Mouse (Mus musculus): ENCODE data around the gene Chpt1.
"Not testable (repeated sequence)": the region's sequence is repeated elsewhere in the genome, so short reads cannot be mapped to it uniquely, and the experiment has no call there.

Chpt1 gene

DNA sequence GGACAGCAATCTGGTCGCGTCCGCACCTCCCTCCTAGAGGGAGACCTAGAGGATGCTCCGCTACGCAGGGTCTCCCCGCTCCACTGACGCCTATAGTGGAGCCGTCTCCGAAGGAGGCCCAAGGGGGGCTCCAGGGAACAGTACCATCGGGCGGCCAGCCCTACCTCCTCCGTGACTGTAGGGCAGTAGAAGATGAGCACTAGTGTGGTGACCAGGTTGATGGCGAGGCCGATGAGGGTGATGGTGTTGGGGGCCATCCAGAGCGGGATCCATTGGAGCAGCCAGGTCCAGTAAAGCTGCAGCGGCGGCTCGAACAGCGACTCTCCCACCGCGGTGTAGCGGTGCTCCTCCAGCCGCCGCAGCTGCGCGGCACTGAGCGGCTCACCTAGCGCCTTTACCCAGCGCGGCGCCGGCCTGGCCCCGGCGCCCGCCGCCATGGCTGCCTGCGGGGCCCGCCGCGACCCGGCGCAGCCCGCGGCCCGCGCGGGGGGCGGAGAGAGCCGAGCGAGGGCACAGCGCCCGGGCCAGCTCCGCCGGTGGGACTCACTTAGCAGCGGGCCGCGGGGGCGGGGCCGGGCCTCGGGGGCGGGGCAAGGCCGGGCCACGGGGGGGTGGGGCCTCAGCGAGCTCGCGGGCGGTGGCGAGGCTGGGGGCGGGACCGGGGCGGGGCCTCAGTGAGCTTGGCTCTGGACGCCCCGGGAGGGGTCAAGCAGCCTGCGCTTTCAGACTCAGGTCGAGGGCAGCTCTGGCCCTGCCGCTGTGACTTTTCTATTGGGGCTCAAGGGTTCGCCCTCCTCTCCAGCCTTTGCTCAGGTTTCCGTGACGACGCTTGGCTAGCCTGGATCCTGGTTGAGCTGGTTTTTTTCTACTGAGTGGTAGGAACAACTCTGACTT lies at the start of gene Chpt1:
Gene Chpt1 (minus strand): TSS at position 653 of the 894 bp plus-strand sequence.
- no peak for TF ChIP-seq POU5F1 (IDR thresholded peaks at IDR 0.05; ENCODE audit: borderline replicate concordance, low read length)
- TF ChIP-seq NANOG (IDR thresholded peaks at IDR 0.05; ENCODE audit: borderline replicate concordance, low read length), result no peak
- TF ChIP-seq CTCF (conservative IDR thresholded peaks at IDR 0.05; ENCODE audit: low read length), result no peak
- H3K36me3 ChIP-seq (ENCODE audit: insufficient read depth, low read length), result no peaks in the 10 kb centered on the region
- peaks cover 11% of the 10 kb centered on the region for H3K27me3 ChIP-seq (ENCODE audit: insufficient read depth, low read length)
- H3K9me3 ChIP-seq (ENCODE audit: low read length), result no peaks in the 10 kb centered on the region
- H3K4me1 ChIP-seq (replicated peaks; ENCODE audit: low read depth, low read length), result peaks cover 35% of the 10 kb centered on the region
- H3K4me3 ChIP-seq (replicated peaks; ENCODE audit: low read length), result peak within 1 kb of the TSS; percentile 91

- Histone ChIP-seq H3K4me1 (replicated peaks; ENCODE audit: low read depth, low read length) (peaks cover 21% of the 10 kb centered on the region), H3K27me3 (ENCODE audit: insufficient read depth, low read length) (no peaks in the 10 kb centered on the region), H3K36me3 (ENCODE audit: insufficient read depth, low read length) (no peaks in the 10 kb centered on the region), H3K4me3 (replicated peaks; ENCODE audit: low read length) (no peak overlapping the region), H3K9me3 (ENCODE audit: low read length) (no peaks in the 10 kb centered on the region)
- TF ChIP-seq POU5F1 (IDR thresholded peaks at IDR 0.05; ENCODE audit: borderline replicate concordance, low read length) (no peak), CTCF (conservative IDR thresholded peaks at IDR 0.05; ENCODE audit: low read length) (peak; percentile 59), NANOG (IDR thresholded peaks at IDR 0.05; ENCODE audit: borderline replicate concordance, low read length) (no peak)
Measured at GRCm38 (mm10) chr10:88552738-88553137, 48.9 kb upstream of the Chpt1 start.

DNA sequence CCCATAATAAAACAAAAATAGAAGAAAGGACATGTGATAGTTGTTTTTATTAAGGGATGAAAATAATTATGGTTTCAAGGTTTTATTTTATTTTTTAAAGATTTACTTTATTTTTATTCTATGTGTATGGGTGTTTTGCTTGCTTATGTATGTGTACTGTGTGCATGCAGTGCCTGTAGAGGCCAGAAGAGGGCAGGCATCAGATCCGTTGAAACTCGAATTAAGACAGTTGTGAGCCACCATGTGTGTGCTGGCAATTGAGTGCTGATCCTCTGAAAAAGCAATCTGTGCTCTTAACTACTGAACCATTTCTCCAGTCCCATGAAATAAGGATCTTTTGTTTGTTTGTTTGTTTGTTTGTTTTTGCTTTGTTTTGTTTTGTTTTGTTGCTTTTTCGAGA lies 46.4 kb upstream of the Chpt1 start:
- Histone ChIP-seq H3K36me3 (ENCODE audit: insufficient read depth, low read length) (no peaks in the 10 kb centered on the region), H3K4me1 (replicated peaks; ENCODE audit: low read depth, low read length) (peaks cover 40% of the 10 kb centered on the region), H3K4me3 (replicated peaks; ENCODE audit: low read length) (no peak overlapping the region), H3K27me3 (ENCODE audit: insufficient read depth, low read length) (no peaks in the 10 kb centered on the region), H3K9me3 (ENCODE audit: low read length) (peaks cover 2% of the 10 kb centered on the region; the same call in 1 of the 2 replicates)
- TF ChIP-seq POU5F1 (IDR thresholded peaks at IDR 0.05; ENCODE audit: borderline replicate concordance, low read length), result no peak
- TF ChIP-seq NANOG (IDR thresholded peaks at IDR 0.05; ENCODE audit: borderline replicate concordance, low read length), result no peak
- peak; percentile 85 for TF ChIP-seq CTCF (conservative IDR thresholded peaks at IDR 0.05; ENCODE audit: low read length)

DNA sequence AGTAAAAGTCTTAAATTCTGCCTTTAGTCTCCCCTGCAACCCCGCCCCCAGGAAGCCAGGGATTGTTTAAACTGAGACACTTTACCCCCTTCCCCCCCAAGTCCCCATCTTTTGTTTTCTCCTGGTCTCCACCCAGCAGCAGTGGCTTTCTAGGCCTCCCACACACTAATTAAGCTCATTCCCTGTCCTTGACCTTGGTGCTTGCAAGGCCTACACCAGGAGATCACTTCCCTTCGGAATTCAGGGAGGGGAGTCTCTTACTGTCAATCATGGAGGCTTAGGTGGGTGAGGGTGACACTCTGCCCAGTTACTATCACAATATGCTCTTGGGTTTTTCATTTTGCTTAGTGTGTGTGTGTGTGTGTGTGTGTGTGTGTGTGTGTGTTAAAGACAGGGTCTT lies 43.8 kb upstream of the Chpt1 start:
- TF ChIP-seq CTCF (conservative IDR thresholded peaks at IDR 0.05; ENCODE audit: low read length), result no peak
- TF ChIP-seq NANOG (IDR thresholded peaks at IDR 0.05; ENCODE audit: borderline replicate concordance, low read length), result peak; percentile 67; the same call in 1 of the 2 replicates
- H3K36me3 ChIP-seq (ENCODE audit: insufficient read depth, low read length), result no peaks in the 10 kb centered on the region
- no peak overlapping the region for H3K4me3 ChIP-seq (replicated peaks; ENCODE audit: low read length)
- H3K4me1 ChIP-seq (replicated peaks; ENCODE audit: low read depth, low read length), result peaks cover 40% of the 10 kb centered on the region
- no peaks in the 10 kb centered on the region for H3K27me3 ChIP-seq (ENCODE audit: insufficient read depth, low read length)
- H3K9me3 ChIP-seq (ENCODE audit: low read length), result peaks cover 17% of the 10 kb centered on the region

DNA sequence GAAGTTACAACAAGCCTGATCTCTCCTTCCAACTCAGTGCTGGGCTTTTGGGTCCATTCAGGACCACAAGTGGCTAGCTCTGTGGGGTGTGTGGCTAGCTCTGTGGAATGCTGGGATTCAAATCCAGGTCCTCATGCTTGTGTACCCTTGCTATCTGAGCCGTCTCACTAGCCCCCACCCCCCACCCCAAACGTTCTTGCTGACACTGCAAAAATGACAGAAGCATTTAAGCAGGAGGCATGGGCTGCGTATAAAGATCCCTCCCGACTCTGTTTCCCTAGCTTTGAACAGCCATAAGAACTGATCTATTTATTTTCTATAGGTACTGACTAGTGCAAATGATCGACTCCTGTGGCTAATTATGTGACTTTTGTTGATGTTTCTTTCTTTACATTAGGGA lies 26.8 kb upstream of the Chpt1 start:
- no peaks in the 10 kb centered on the region for H3K4me1 ChIP-seq (replicated peaks; ENCODE audit: low read depth, low read length)
- H3K27me3 ChIP-seq (ENCODE audit: insufficient read depth, low read length), result no peaks in the 10 kb centered on the region
- no peaks in the 10 kb centered on the region for H3K9me3 ChIP-seq (ENCODE audit: low read length)
- no peak overlapping the region for H3K4me3 ChIP-seq (replicated peaks; ENCODE audit: low read length)
- no peaks in the 10 kb centered on the region for H3K36me3 ChIP-seq (ENCODE audit: insufficient read depth, low read length)
- TF ChIP-seq CTCF (conservative IDR thresholded peaks at IDR 0.05; ENCODE audit: low read length), result no peak
- TF ChIP-seq POU5F1 (IDR thresholded peaks at IDR 0.05; ENCODE audit: borderline replicate concordance, low read length), result no peak

- no peaks in the 10 kb centered on the region for H3K36me3 ChIP-seq (ENCODE audit: insufficient read depth, low read length)
- H3K27me3 ChIP-seq (ENCODE audit: insufficient read depth, low read length), result no peaks in the 10 kb centered on the region
- TF ChIP-seq POU5F1 (IDR thresholded peaks at IDR 0.05; ENCODE audit: borderline replicate concordance, low read length), result no peak
- no peak for TF ChIP-seq NANOG (IDR thresholded peaks at IDR 0.05; ENCODE audit: borderline replicate concordance, low read length)
- no peak for TF ChIP-seq CTCF (conservative IDR thresholded peaks at IDR 0.05; ENCODE audit: low read length)
- H3K4me1 ChIP-seq (replicated peaks; ENCODE audit: low read depth, low read length), result 0 out of 2 replicates have a peak, but pooled peaks cover 4% of the 10 kb centered on the region
- no peak overlapping the region for H3K4me3 ChIP-seq (replicated peaks; ENCODE audit: low read length)
- no peaks in the 10 kb centered on the region for H3K9me3 ChIP-seq (ENCODE audit: low read length)
Measured at GRCm38 (mm10) chr10:88524016-88524415, 20.1 kb upstream of the Chpt1 start.

GRCm38 (mm10) chr10:88523212-88523611 lies 19.3 kb upstream of the Chpt1 start:
- no peak overlapping the region for H3K4me3 ChIP-seq (replicated peaks; ENCODE audit: low read length)
- H3K4me1 ChIP-seq (replicated peaks; ENCODE audit: low read depth, low read length), result 0 out of 2 replicates have a peak, but pooled peaks cover 4% of the 10 kb centered on the region
- no peaks in the 10 kb centered on the region for H3K9me3 ChIP-seq (ENCODE audit: low read length)
- H3K36me3 ChIP-seq (ENCODE audit: insufficient read depth, low read length), result no peaks in the 10 kb centered on the region
- TF ChIP-seq CTCF (conservative IDR thresholded peaks at IDR 0.05; ENCODE audit: low read length) (no peak), POU5F1 (IDR thresholded peaks at IDR 0.05; ENCODE audit: borderline replicate concordance, low read length) (no peak), NANOG (IDR thresholded peaks at IDR 0.05; ENCODE audit: borderline replicate concordance, low read length) (no peak)
- H3K27me3 ChIP-seq (ENCODE audit: insufficient read depth, low read length), result no peaks in the 10 kb centered on the region

GRCm38 (mm10) chr10:88522795-88523194 lies 18.9 kb upstream of the Chpt1 start:
- Histone ChIP-seq H3K4me1 (replicated peaks; ENCODE audit: low read depth, low read length) (0 out of 2 replicates have a peak, but pooled peaks cover 4% of the 10 kb centered on the region), H3K27me3 (ENCODE audit: insufficient read depth, low read length) (no peaks in the 10 kb centered on the region), H3K4me3 (replicated peaks; ENCODE audit: low read length) (no peak overlapping the region), H3K9me3 (ENCODE audit: low read length) (no peaks in the 10 kb centered on the region), H3K36me3 (ENCODE audit: insufficient read depth, low read length) (no peaks in the 10 kb centered on the region)
- TF ChIP-seq NANOG (IDR thresholded peaks at IDR 0.05; ENCODE audit: borderline replicate concordance, low read length), result no peak

GRCm38 (mm10) chr10:88515049-88515448 lies 11.2 kb upstream of the Chpt1 start:
- not testable (repeated sequence) for H3K9me3 ChIP-seq (ENCODE audit: low read length); H3K27me3 ChIP-seq (ENCODE audit: insufficient read depth, low read length); H3K36me3 ChIP-seq (ENCODE audit: insufficient read depth, low read length); H3K4me3 ChIP-seq (replicated peaks; ENCODE audit: low read length)
- H3K4me1 ChIP-seq (replicated peaks; ENCODE audit: low read depth, low read length), result peaks cover 16% of the 10 kb centered on the region

Measured in E14TG2a.4 (cell line).